Mouse (Mus musculus) heart, postnatal 0 days (tissue): ENCODE measurements at regions not wholly inside any gene's neighbourhood (a gene's known extent, or its start where the extent isn't known, plus 50 kb on each side); places are given as distances from the start of the nearest gene placed in this dataset.

Experiments used
- CTCF ChIP-seq: IDR thresholded peaks from 2 replicates; pipeline ENCODE4 v1.5.1; 2016; ENCODE audit warnings: antibody characterized with exemption, control low read depth, low read depth
- EP300 ChIP-seq: IDR thresholded peaks from 2 replicates; pipeline ENCODE4 v1.6.1; 2016; ENCODE audit warnings: antibody characterized with exemption, low read depth

GRCm38 (mm10) chr6:147871033-147871432, 176.0 kb upstream of the Far2 start:
- no peak for TF ChIP-seq CTCF
- TF ChIP-seq EP300: no peak
